12 mouse cellular contexts compared by ENCODE assay signal in genomic region chr9:68791982-68792540, GRCm38 (mm10).
DNase-seq lines count a peak whose midpoint lies in the region; ATAC-seq and TF ChIP-seq lines count a peak whose summit lies in the region.
"Had no signal": no experiment of that assay in that cellular context is flagged by ENCODE, and none has a peak within 500 bp of the region (broad histone marks: within the 10 kb centered on the region; RNA-seq: fewer than 3 reads in every experiment).

No protein-coding gene starts in this region.

- TF ChIP-seq CTCF in heart, postnatal 0 days (IDR thresholded peaks at IDR 0.05; ENCODE audit: low read depth), result no peak

- H3K27ac ChIP-seq in heart, postnatal 0 days (ENCODE audit: low read depth), result no peak overlapping the region
- H3K27ac ChIP-seq in heart, embryonic 10.5 days, result no peak overlapping the region
- no peak overlapping the region for H3K27ac ChIP-seq in ES-E14 (ENCODE audit: insufficient read depth, low read depth, low read length, poor library complexity, severe bottlenecking)
- H3K27ac ChIP-seq in embryonic facial prominence, embryonic 15.5 days (replicated peaks), result no peak overlapping the region
- no peak overlapping the region for H3K27ac ChIP-seq in limb, embryonic 13.5 days
- no peak overlapping the region for H3K27ac ChIP-seq in kidney, embryonic 14.5 days (ENCODE audit: low read depth, low read length)
- H3K27ac ChIP-seq: kidney, embryonic 15.5 days; liver, embryonic 12.5 days had no signal

- no peak for TF ChIP-seq EP300 in heart, postnatal 0 days (IDR thresholded peaks at IDR 0.05; ENCODE audit: low read depth)

- H3K9me3 ChIP-seq in heart, postnatal 0 days (replicated peaks; ENCODE audit: control insufficient read depth, low read length), result no peaks in the 10 kb centered on the region
- no peaks in the 10 kb centered on the region for H3K9me3 ChIP-seq in heart, embryonic 10.5 days
- H3K9me3 ChIP-seq in ES-E14 (ENCODE audit: control insufficient read depth, insufficient read depth, low read depth, low read length), result no peaks in the 10 kb centered on the region
- no peaks in the 10 kb centered on the region for H3K9me3 ChIP-seq in embryonic facial prominence, embryonic 15.5 days (replicated peaks)
- H3K9me3 ChIP-seq in limb, embryonic 13.5 days, result no peaks in the 10 kb centered on the region
- no peaks in the 10 kb centered on the region for H3K9me3 ChIP-seq in kidney, embryonic 14.5 days (ENCODE audit: control insufficient read depth, low read length)
- H3K9me3 ChIP-seq: kidney, embryonic 15.5 days; liver, embryonic 12.5 days had no signal

- 0 out of 2 replicates have a peak overlapping the region, but pooled peaks have one; percentile 10 for H3K4me3 ChIP-seq in heart, postnatal 0 days (ENCODE audit: low read depth, low read length)
- no peak overlapping the region for H3K4me3 ChIP-seq in heart, embryonic 10.5 days
- H3K4me3 ChIP-seq in ES-E14 (ENCODE audit: insufficient read depth in 1 of 2, low read depth in 1 of 2, low read length in 2 of 2, poor library complexity in 1 of 2, severe bottlenecking in 1 of 2), result peak overlapping the region in 1 of 2 experiments; percentile 39; a peak in 2 of 4 replicates
- H3K4me3 ChIP-seq in embryonic facial prominence, embryonic 15.5 days (replicated peaks), result no peak overlapping the region
- peak overlapping the region; percentile 28 for H3K4me3 ChIP-seq in limb, embryonic 13.5 days
- no peak overlapping the region for H3K4me3 ChIP-seq in kidney, embryonic 14.5 days (ENCODE audit: low read length)
- H3K4me3 ChIP-seq: kidney, embryonic 15.5 days; liver, embryonic 12.5 days had no signal

- 0 out of 2 replicates have a peak, but pooled peaks cover 4% of the 10 kb centered on the region for H3K4me1 ChIP-seq in heart, postnatal 0 days (ENCODE audit: control insufficient read depth, insufficient read depth)
- peaks cover 8% of the 10 kb centered on the region; the same call in 1 of the 2 replicates for H3K4me1 ChIP-seq in heart, embryonic 10.5 days
- peaks cover 0 to 4% of the 10 kb centered on the region in 2 experiments; a peak in 2 of 4 replicates for H3K4me1 ChIP-seq in ES-E14 (ENCODE audit: control insufficient read depth in 2 of 2, insufficient read depth in 2 of 2, low read length in 2 of 2, poor library complexity in 1 of 2)
- H3K4me1 ChIP-seq in embryonic facial prominence, embryonic 15.5 days, result peaks cover 36% of the 10 kb centered on the region
- H3K4me1 ChIP-seq in limb, embryonic 13.5 days, result peaks cover 45% of the 10 kb centered on the region
- H3K4me1 ChIP-seq in kidney, embryonic 14.5 days (ENCODE audit: control insufficient read depth, insufficient read depth, low read length), result peaks cover 4% of the 10 kb centered on the region; the same call in 1 of the 2 replicates
- H3K4me1 ChIP-seq: liver, embryonic 12.5 days had no signal

- in situ Hi-C loops in ES-E14 (cut with MboI; ENCODE audit: low sequenced_read_pairs in 2 of 2, unreplicated experiment in 2 of 2), result no loop called here

- no peaks in the 10 kb centered on the region for H3K27me3 ChIP-seq in heart, postnatal 0 days (ENCODE audit: control insufficient read depth, insufficient read depth, low read length)
- H3K27me3 ChIP-seq in heart, embryonic 10.5 days (ENCODE audit: insufficient read depth, poor library complexity, severe bottlenecking), result no peaks in the 10 kb centered on the region
- no peaks in the 10 kb centered on the region; the same call in 1 of the 2 replicates for H3K27me3 ChIP-seq in embryonic facial prominence, embryonic 15.5 days
- H3K27me3 ChIP-seq in limb, embryonic 13.5 days, result peaks cover 34% of the 10 kb centered on the region
- H3K27me3 ChIP-seq in kidney, embryonic 14.5 days (ENCODE audit: control insufficient read depth, insufficient read depth, low read length), result no peaks in the 10 kb centered on the region
- H3K27me3 ChIP-seq: kidney, embryonic 15.5 days; liver, embryonic 12.5 days had no signal

- peak overlapping the region; percentile 40 for H3K4me2 ChIP-seq in heart, postnatal 0 days (ENCODE audit: low read depth, low read length)
- peak overlapping the region; percentile 24; the same call in 1 of the 2 replicates for H3K4me2 ChIP-seq in embryonic facial prominence, embryonic 15.5 days (replicated peaks)
- H3K4me2 ChIP-seq in limb, embryonic 13.5 days (replicated peaks), result peak overlapping the region; percentile 55
- H3K4me2 ChIP-seq in kidney, embryonic 14.5 days (replicated peaks; ENCODE audit: low read depth, low read length), result no peak overlapping the region
- H3K4me2 ChIP-seq: kidney, embryonic 15.5 days; liver, embryonic 12.5 days had no signal

- no peaks in the 10 kb centered on the region for H3K36me3 ChIP-seq in heart, postnatal 0 days (replicated peaks; ENCODE audit: control insufficient read depth, insufficient read depth, low read length)
- H3K36me3 ChIP-seq in heart, embryonic 10.5 days, result no peaks in the 10 kb centered on the region
- no peaks in the 10 kb centered on the region for H3K36me3 ChIP-seq in ES-E14 (ENCODE audit: control insufficient read depth, insufficient read depth, low read length, poor library complexity, severe bottlenecking)
- no peaks in the 10 kb centered on the region for H3K36me3 ChIP-seq in embryonic facial prominence, embryonic 15.5 days
- no peaks in the 10 kb centered on the region for H3K36me3 ChIP-seq in limb, embryonic 13.5 days
- H3K36me3 ChIP-seq in kidney, embryonic 14.5 days (ENCODE audit: control insufficient read depth, insufficient read depth, low read length), result no peaks in the 10 kb centered on the region
- H3K36me3 ChIP-seq: kidney, embryonic 15.5 days; liver, embryonic 12.5 days had no signal

- ATAC-seq in heart, postnatal 0 days (ENCODE audit: insufficient read depth, low read depth), result no peak
- ATAC-seq in embryonic facial prominence, embryonic 15.5 days (ENCODE audit: insufficient number of reproducible peaks, low FRiP score, low TSS enrichment, low read depth), result no peak
- ATAC-seq in limb, embryonic 13.5 days (ENCODE audit: low FRiP score, low read depth), result peak; percentile 66; the same call in 1 of the 2 replicates
- ATAC-seq in kidney, embryonic 14.5 days (ENCODE audit: low FRiP score, low TSS enrichment), result no peak
- ATAC-seq: liver, embryonic 12.5 days had no signal

- no peak overlapping the region for H3K9ac ChIP-seq in heart, postnatal 0 days (replicated peaks; ENCODE audit: low read depth, low read length)
- peak overlapping the region; percentile 42; the same call in 1 of the 2 replicates for H3K9ac ChIP-seq in ES-E14 (ENCODE audit: insufficient read depth, low read depth, low read length, poor library complexity, severe bottlenecking)
- no peak overlapping the region for H3K9ac ChIP-seq in embryonic facial prominence, embryonic 15.5 days
- no peak overlapping the region for H3K9ac ChIP-seq in limb, embryonic 13.5 days
- H3K9ac ChIP-seq in kidney, embryonic 14.5 days (ENCODE audit: low read depth, low read length), result no peak overlapping the region
- H3K9ac ChIP-seq: kidney, embryonic 15.5 days; liver, embryonic 12.5 days had no signal

- intact Hi-C loops in heart, postnatal 10 days (cut with DNase I), result no loop called here

- WGBS in heart, postnatal 0 days, result 58% methylated on average over 16 of the region's 16 CpGs
- 82% methylated on average over 16 of the region's 16 CpGs for WGBS in heart, embryonic 10.5 days
- 55% methylated on average over 16 of the region's 16 CpGs for WGBS in embryonic facial prominence, embryonic 15.5 days
- WGBS in limb, embryonic 13.5 days, result 29% methylated on average over 16 of the region's 16 CpGs
- 83% methylated on average over 16 of the region's 16 CpGs for WGBS in kidney, embryonic 14.5 days

- no peak for DNase-seq in heart, postnatal 0 days (ENCODE audit: low spot score)
- DNase-seq in heart, embryonic 10.5 days (ENCODE audit: low spot score), result no peak
- DNase-seq in ES-E14 (ENCODE audit: low read depth, low spot score), result no peak
- no peak for DNase-seq in kidney, postnatal 4 days
- no peak for DNase-seq in heart, postnatal 10 days
- DNase-seq: gastrocnemius, postnatal 25 days; thymus, adult 18-20 months had no signal

TF ChIP-seq in ES-E14, 5 proteins besides CTCF, POLR2A, EP300 and RAD21:
- TF ChIP-seq HCFC1 (IDR thresholded peaks at IDR 0.05; ENCODE audit: borderline replicate concordance, insufficient read depth, low read length) (peak; percentile 65; the same call in 1 of the 2 replicates), ZNF384 (IDR thresholded peaks at IDR 0.05; ENCODE audit: low read depth, low read length) (no peak)

Comparison
In these comparisons a context has a peak if more than half of its experiments do, and no peak if none do; other contexts are left out.
1. H3K4me3 ChIP-seq: peak in heart, postnatal 0 days (single experiment) and limb, embryonic 13.5 days (single experiment); none in heart, embryonic 10.5 days (single experiment), embryonic facial prominence, embryonic 15.5 days (single experiment) and kidney, embryonic 14.5 days (single experiment).